Mouse (Mus musculus): Measurements from ENCODE around the gene Crat. TPM values are rescaled to one million over a fixed set of nuclear protein-coding genes. Genes with fewer than 3 reads are reported as not detected.
A peak's percentile ranks its signal among the peaks of the same experiment; 100 is the strongest.

The Crat gene
- polyA plus RNA-seq, 1 experiment: 37.9 TPM

DNA sequence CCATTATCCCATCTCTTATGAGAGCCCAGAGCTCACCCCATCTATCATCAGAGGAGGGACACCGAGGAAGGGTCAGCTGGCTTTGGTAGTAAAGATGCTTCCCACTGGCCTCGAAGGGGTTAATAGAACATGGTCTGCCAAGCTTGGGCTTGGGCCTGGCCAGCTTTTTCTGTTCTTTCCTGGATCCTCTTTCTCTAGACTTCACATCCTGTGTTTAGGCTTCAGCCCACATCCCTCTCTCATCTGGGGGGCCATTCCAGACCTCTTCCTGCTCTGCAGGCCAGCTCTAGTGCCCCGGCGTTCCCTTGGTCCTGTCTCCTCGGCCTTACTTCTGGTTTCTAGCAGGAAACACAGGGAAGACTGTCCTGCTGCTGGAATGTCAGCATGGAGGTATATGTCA lies 28.4 kb upstream of the Crat start:
- no peak overlapping the region for H3K27ac ChIP-seq (ENCODE audit: control insufficient read depth, insufficient read depth, low read depth, low read length, poor library complexity)
- 91% methylated on average over 5 of the region's 5 CpGs for WGBS
- H3K4me1 ChIP-seq (ENCODE audit: control insufficient read depth, insufficient read depth, low read length): peaks cover 6% of the 10 kb centered on the region
- TF ChIP-seq CTCF (IDR thresholded peaks at IDR 0.05; ENCODE audit: control insufficient read depth, insufficient read depth, low read length) (no peak), POLR2A (IDR thresholded peaks at IDR 0.05; ENCODE audit: borderline replicate concordance, control insufficient read depth, low read depth, low read length) (no peak)
- no peak overlapping the region for H3K4me3 ChIP-seq (replicated peaks; ENCODE audit: control insufficient read depth, low read depth, low read length)

DNA sequence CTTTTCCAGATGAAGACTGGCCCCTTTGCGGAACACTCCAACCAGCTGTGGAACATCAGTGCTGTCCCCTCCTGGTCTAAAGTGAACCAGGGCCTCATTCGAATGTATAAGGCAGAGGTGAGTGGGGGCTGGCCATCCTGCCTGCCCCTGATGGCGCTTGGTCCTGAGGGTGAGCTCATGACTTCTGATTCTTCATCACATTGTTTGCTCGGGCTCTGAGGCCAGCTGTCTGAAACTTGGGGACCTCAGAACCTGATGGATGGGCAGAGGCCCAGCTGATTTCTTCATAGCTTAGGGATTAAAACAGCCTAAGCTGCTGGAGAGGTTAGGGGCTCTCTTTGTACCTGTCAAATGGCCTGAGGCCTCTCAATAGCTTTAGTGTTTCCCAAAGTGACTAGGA lies 27.7 kb upstream of the Crat start:
- no peak overlapping the region for H3K4me3 ChIP-seq (replicated peaks; ENCODE audit: control insufficient read depth, low read depth, low read length)
- no peak for TF ChIP-seq POLR2A (IDR thresholded peaks at IDR 0.05; ENCODE audit: borderline replicate concordance, control insufficient read depth, low read depth, low read length)
- no peak for TF ChIP-seq CTCF (IDR thresholded peaks at IDR 0.05; ENCODE audit: control insufficient read depth, insufficient read depth, low read length)
- H3K27ac ChIP-seq (ENCODE audit: control insufficient read depth, insufficient read depth, low read depth, low read length, poor library complexity): no peak overlapping the region
- peaks cover 6% of the 10 kb centered on the region for H3K4me1 ChIP-seq (ENCODE audit: control insufficient read depth, insufficient read depth, low read length)
- 84% methylated on average over 4 of the region's 4 CpGs for WGBS

DNA sequence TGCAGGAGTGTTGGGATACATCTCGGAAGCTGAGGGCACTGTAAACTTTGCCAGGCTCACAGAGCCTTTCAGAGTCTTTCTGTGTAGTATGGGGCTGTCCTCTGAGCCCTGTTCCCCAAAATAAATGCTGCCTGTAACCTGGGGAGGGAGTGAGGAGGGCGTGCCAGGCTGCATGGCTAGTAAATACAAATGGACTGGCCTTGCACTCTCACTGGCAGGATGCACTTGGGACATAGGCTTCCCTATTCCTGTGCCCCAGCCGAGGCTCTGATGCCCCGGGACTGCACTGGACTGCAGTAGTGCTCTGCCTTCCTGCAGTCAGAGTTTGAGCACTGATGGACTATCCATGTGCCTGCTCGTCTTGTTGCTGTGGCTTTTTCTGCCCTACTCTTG lies 26.9 kb upstream of the Crat start:
- Histone ChIP-seq H3K27ac (ENCODE audit: control insufficient read depth, insufficient read depth, low read depth, low read length, poor library complexity) (peak overlapping the region; percentile 81), H3K4me3 (replicated peaks; ENCODE audit: control insufficient read depth, low read depth, low read length) (no peak overlapping the region), H3K4me1 (ENCODE audit: control insufficient read depth, insufficient read depth, low read length) (peaks cover 6% of the 10 kb centered on the region)
- 56% methylated on average over 5 of the region's 5 CpGs for WGBS
- TF ChIP-seq CTCF (IDR thresholded peaks at IDR 0.05; ENCODE audit: control insufficient read depth, insufficient read depth, low read length) (no peak), POLR2A (IDR thresholded peaks at IDR 0.05; ENCODE audit: borderline replicate concordance, control insufficient read depth, low read depth, low read length) (no peak)

GRCm38 (mm10) chr2:30441518-30442497 lies 26.2 kb upstream of the Crat start:
- TF ChIP-seq CTCF (IDR thresholded peaks at IDR 0.05; ENCODE audit: control insufficient read depth, insufficient read depth, low read length) (no peak), POLR2A (IDR thresholded peaks at IDR 0.05; ENCODE audit: borderline replicate concordance, control insufficient read depth, low read depth, low read length) (no peak)
- Histone ChIP-seq H3K27ac (ENCODE audit: control insufficient read depth, insufficient read depth, low read depth, low read length, poor library complexity) (peak overlapping the region; percentile 81), H3K4me3 (replicated peaks; ENCODE audit: control insufficient read depth, low read depth, low read length) (no peak overlapping the region), H3K4me1 (ENCODE audit: control insufficient read depth, insufficient read depth, low read length) (peaks cover 6% of the 10 kb centered on the region)
- WGBS: 15% methylated on average over 15 of the region's 15 CpGs

- TF ChIP-seq CTCF (IDR thresholded peaks at IDR 0.05; ENCODE audit: control insufficient read depth, insufficient read depth, low read length): peak; percentile 55
- TF ChIP-seq POLR2A (IDR thresholded peaks at IDR 0.05; ENCODE audit: borderline replicate concordance, control insufficient read depth, low read depth, low read length): 0 out of 2 replicates have a peak, but pooled peaks have one; percentile 13
- H3K4me1 ChIP-seq (ENCODE audit: control insufficient read depth, insufficient read depth, low read length): peaks cover 6% of the 10 kb centered on the region
- H3K4me3 ChIP-seq (replicated peaks; ENCODE audit: control insufficient read depth, low read depth, low read length): no peak overlapping the region
- WGBS: 19% methylated on average over 12 of the region's 12 CpGs
- H3K27ac ChIP-seq (ENCODE audit: control insufficient read depth, insufficient read depth, low read depth, low read length, poor library complexity): peak overlapping the region; percentile 81
These were observed 25.3 kb upstream of the Crat start for GRCm38 (mm10) chr2:30440701-30441517.

DNA sequence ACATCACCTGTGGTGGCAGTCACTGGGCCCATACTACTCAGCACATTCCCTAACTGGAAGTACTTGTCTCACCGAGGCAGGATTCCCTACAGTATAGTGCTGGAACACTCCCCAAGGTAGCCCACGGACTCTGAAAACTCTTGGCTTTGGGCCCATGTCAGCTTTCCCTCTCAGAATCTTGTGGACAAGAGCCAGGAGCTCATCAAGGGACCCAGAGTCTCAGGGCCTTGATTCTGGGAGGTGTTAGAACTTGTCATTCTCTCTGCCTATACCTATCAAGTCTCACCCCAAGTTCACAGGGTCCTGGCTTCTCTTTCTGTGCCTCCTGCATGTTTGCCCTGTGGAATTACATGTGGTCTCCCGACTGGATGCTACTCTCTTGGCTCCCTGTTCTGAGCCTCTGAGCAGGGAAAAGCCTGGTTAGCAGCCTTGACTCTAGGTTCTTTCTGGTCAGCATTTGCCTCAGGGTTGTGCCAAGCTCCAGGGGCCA lies 24.6 kb upstream of the Crat start:
- 0 out of 2 replicates have a peak overlapping the region, but pooled peaks have one; percentile 11 for H3K27ac ChIP-seq (ENCODE audit: control insufficient read depth, insufficient read depth, low read depth, low read length, poor library complexity)
- TF ChIP-seq CTCF (IDR thresholded peaks at IDR 0.05; ENCODE audit: control insufficient read depth, insufficient read depth, low read length) (no peak), POLR2A (IDR thresholded peaks at IDR 0.05; ENCODE audit: borderline replicate concordance, control insufficient read depth, low read depth, low read length) (no peak)
- 66% methylated on average over 3 of the region's 3 CpGs for WGBS
- peaks cover 6% of the 10 kb centered on the region for H3K4me1 ChIP-seq (ENCODE audit: control insufficient read depth, insufficient read depth, low read length)
- no peak overlapping the region for H3K4me3 ChIP-seq (replicated peaks; ENCODE audit: control insufficient read depth, low read depth, low read length)

- H3K4me3 ChIP-seq (replicated peaks; ENCODE audit: control insufficient read depth, low read depth, low read length): no peak overlapping the region
- peaks cover 6% of the 10 kb centered on the region for H3K4me1 ChIP-seq (ENCODE audit: control insufficient read depth, insufficient read depth, low read length)
- TF ChIP-seq CTCF (IDR thresholded peaks at IDR 0.05; ENCODE audit: control insufficient read depth, insufficient read depth, low read length) (no peak), POLR2A (IDR thresholded peaks at IDR 0.05; ENCODE audit: borderline replicate concordance, control insufficient read depth, low read depth, low read length) (no peak)
- no peak overlapping the region for H3K27ac ChIP-seq (ENCODE audit: control insufficient read depth, insufficient read depth, low read depth, low read length, poor library complexity)
- 93% methylated on average over 6 of the region's 6 CpGs for WGBS
These were observed 24.0 kb upstream of the Crat start for GRCm38 (mm10) chr2:30439631-30440030.

DNA sequence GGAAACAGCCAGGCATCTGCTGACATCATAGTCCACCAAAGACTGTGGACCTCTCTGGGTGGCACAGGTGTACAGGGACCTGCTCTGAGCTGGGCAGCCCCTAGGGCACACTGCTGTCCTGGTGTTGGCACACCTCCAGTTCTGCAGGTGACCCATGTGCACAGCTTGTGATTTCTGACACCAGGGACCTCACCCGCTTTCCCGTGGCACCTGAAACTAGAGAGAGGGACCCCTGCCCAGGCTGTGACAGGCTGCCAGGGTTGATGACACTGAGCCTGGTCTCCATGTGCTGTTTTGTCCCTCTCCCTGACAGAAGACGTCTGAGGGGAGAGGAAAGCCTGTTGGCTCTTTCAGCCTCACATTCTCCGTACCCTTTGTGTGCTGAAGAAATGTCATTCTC lies 22.2 kb upstream of the Crat start:
- TF ChIP-seq POLR2A (IDR thresholded peaks at IDR 0.05; ENCODE audit: borderline replicate concordance, control insufficient read depth, low read depth, low read length) (no peak), CTCF (IDR thresholded peaks at IDR 0.05; ENCODE audit: control insufficient read depth, insufficient read depth, low read length) (no peak)
- Histone ChIP-seq H3K4me3 (replicated peaks; ENCODE audit: control insufficient read depth, low read depth, low read length) (no peak overlapping the region), H3K4me1 (ENCODE audit: control insufficient read depth, insufficient read depth, low read length) (peaks cover 4% of the 10 kb centered on the region), H3K27ac (ENCODE audit: control insufficient read depth, insufficient read depth, low read depth, low read length, poor library complexity) (no peak overlapping the region)
- WGBS: 95% methylated on average over 4 of the region's 4 CpGs

Data from bone marrow, adult 2 months (tissue).